Mouse (Mus musculus): Measurements from ENCODE around the gene Rhoa. TPM values are rescaled to one million over a fixed set of nuclear protein-coding genes. Genes with fewer than 3 reads are reported as not detected.

Gene Rhoa
- total RNA-seq, 2 experiments from 2014 or later: 272 TPM

- DNase-seq (ENCODE audit: low spot score in 2 of 2): peak in 1 of 2 experiments; percentile 24
These were observed 33.9 kb downstream of the Rhoa start for GRCm38 (mm10) chr9:108339886-108340257.

GRCm38 (mm10) chr9:108340258-108341138 is 34.6 kb downstream of the Rhoa start:
- DNase-seq (ENCODE audit: low spot score in 2 of 2): no peak

- no peak for DNase-seq (ENCODE audit: low spot score in 2 of 2)
These were observed 35.2 kb downstream of the Rhoa start for GRCm38 (mm10) chr9:108341139-108341475.

GRCm38 (mm10) chr9:108341801-108342200 is 35.9 kb downstream of the Rhoa start:
- DNase-seq (ENCODE audit: low spot score in 2 of 2): no peak

GRCm38 (mm10) chr9:108342301-108342831 is 36.4 kb downstream of the Rhoa start:
- no peak for DNase-seq (ENCODE audit: low spot score in 2 of 2)

GRCm38 (mm10) chr9:108343331-108343730 is 37.4 kb downstream of the Rhoa start:
- no peak for DNase-seq (ENCODE audit: low spot score in 2 of 2)

GRCm38 (mm10) chr9:108343835-108344234 is 37.9 kb downstream of the Rhoa start:
- DNase-seq (ENCODE audit: low spot score in 2 of 2): no peak

- DNase-seq (ENCODE audit: low spot score in 2 of 2): no peak
These were observed 38.5 kb downstream of the Rhoa start for GRCm38 (mm10) chr9:108344471-108344870.

- no peak for DNase-seq (ENCODE audit: low spot score in 2 of 2)
These were observed 41.1 kb downstream of the Rhoa start for GRCm38 (mm10) chr9:108347024-108347423.

- peak; percentile 84 to 93 for DNase-seq (ENCODE audit: low spot score in 2 of 2)
These were observed 41.8 kb downstream of the Rhoa start, which contains the start of gene Usp4 for GRCm38 (mm10) chr9:108347540-108348289. Gene Usp4, plus strand, starts transcription at chr9:108347853.

- no peak for DNase-seq (ENCODE audit: low spot score in 2 of 2)
These were observed 42.4 kb downstream of the Rhoa start for GRCm38 (mm10) chr9:108348290-108348680.

GRCm38 (mm10) chr9:108349727-108350126 is 43.8 kb downstream of the Rhoa start:
- DNase-seq (ENCODE audit: low spot score in 2 of 2): no peak

GRCm38 (mm10) chr9:108378234-108378633 is 72.3 kb downstream of the Rhoa start:
- DNase-seq (ENCODE audit: low spot score in 2 of 2): no peak

GRCm38 (mm10) chr9:108378736-108379135 is 72.8 kb downstream of the Rhoa start:
- DNase-seq (ENCODE audit: low spot score in 2 of 2): no peak

- DNase-seq (ENCODE audit: low spot score in 2 of 2): no peak
These were observed 73.4 kb downstream of the Rhoa start for GRCm38 (mm10) chr9:108379294-108379693.

GRCm38 (mm10) chr9:108381382-108381781 is 75.5 kb downstream of the Rhoa start:
- no peak for DNase-seq (ENCODE audit: low spot score in 2 of 2)

- DNase-seq (ENCODE audit: low spot score in 2 of 2): no peak
These were observed 79.1 kb downstream of the Rhoa start for GRCm38 (mm10) chr9:108385006-108385405.

- no peak for DNase-seq (ENCODE audit: low spot score in 2 of 2)
These were observed 80.9 kb downstream of the Rhoa start for GRCm38 (mm10) chr9:108386816-108387215.
